Mouse (Mus musculus): Measurements from ENCODE around the gene Slc25a5. TPM values are rescaled to one million over a fixed set of nuclear protein-coding genes. Genes with fewer than 3 reads are reported as not detected.

Slc25a5 gene
- total RNA-seq (2021), result 10 to 100 TPM; 69.8 to 72.5 TPM
- long read RNA-seq, experiment 1, transcript Slc25a5-201 (4 exons, 1,240 nt), result major isoform, 138 of 961 reads
- long read RNA-seq, experiment 1, partial matches to known transcripts, result 1 of 961 reads
- long read RNA-seq, experiment 1, other reads (novel, unspliced or antisense), result 822 of 961 reads
- long read RNA-seq, experiment 2, transcript Slc25a5-201 (4 exons, 1,240 nt), result major isoform, 147 of 979 reads
- long read RNA-seq, experiment 2, partial matches to known transcripts, result 2 of 979 reads
- long read RNA-seq, experiment 2, other reads (novel, unspliced or antisense), result 830 of 979 reads

DNA sequence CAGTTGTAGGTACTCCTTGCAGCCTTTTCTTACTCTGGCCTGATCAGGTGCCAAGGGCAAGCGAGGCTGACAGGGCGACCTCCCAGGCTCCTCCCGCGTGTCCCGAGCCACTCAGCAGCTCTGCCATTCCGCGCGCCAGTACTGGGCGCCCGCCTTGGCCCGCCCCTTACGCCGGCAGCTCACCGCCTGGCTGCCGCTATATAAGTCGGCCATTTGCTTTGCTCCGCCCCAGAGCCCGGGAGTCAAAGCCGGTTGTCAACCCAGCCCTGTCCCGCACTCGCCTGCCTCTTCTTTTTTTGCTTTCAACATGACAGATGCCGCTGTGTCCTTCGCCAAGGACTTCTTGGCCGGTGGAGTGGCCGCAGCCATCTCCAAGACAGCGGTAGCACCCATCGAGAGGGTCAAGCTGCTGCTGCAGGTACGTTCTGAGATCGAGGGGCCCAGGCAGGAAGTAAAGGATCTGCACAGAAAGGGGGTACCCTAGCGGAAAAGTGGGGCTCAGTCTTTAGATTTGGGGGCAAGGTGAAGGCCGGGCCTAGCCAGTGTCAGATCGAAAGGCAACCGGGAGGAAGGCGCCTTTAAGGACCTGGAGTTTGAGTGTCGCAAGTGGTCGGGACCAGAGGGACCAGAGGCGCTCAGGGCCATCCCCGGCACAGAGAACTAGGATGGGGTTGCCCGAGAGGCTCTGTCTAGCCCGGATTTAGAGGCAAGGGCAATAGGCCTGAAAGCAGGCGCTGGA, at the start of gene Slc25a5:
Slc25a5 (plus strand) TSS at position 228 of the 739 bp plus-strand sequence.
- peak; percentile 70 to 78 for DNase-seq
- intact Hi-C loops (cut with DNase I), result no loop called here

DNA sequence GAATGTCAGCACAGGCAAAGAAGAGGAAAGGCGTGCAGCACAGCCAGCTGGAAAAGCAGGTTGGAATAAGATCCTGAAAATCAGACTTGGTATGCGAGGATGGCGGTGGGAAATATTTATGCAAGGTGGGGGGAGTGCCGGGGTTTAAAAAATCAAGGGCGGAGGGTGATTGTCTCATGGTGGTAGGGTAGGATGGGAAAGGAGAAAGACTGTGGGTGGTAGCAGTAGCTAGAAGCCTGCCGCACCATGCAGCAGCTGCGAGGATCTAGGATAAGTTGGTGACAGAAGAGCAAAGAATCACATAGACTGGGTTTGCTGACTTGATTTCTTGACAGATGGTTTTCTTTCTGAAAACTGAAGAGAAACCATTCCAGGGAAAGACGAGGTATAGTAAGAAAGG, 48.7 kb upstream of the Slc25a5 start:
- intact Hi-C loops (cut with DNase I), result no loop called here
- DNase-seq, result no peak

DNA sequence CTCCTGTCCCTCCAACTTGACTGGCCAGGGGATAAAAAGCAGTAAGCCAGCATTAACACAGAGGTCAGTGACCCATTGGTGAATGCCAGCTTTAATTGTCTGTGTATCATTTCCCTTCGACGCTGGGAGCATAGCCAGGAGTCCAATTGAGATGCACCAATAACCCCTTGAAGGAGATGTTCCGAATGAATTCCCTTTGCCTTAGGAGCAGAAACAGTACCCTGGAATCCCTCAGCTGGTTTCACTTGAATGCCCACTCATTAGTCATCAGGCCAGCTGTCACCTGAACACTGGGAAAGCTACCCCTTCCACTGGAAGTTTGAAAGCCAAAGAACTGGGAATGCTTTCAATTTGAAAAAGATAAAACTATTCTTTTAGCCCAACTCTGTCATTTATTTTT, 46.9 kb upstream of the Slc25a5 start:
- no peak for DNase-seq
- intact Hi-C loops (cut with DNase I), result no loop called here

DNA sequence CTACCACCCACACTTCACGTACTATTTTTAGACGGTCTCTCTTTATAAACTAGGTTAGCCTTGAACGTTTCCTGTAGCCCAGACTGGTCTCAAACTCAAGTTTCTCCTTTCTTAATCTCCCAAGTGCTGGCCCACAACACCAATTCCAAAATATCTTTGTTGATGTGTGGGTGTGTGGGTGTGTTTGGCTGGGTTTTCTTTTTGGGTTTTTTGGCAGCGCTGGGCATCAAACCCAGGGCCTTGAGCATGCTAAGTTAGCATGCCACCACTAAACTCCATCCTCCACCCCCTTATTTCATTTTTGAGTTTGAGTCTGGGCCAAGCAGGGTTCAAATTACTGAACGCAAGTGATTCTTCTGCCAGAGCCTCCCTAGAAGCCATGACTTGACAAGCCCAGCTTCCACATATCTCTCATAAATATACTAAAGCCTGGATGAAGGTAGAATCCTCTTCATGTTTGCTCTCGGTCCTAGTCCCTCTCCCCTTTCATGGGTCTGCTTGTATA, 46.1 kb upstream of the Slc25a5 start:
- intact Hi-C loops (cut with DNase I), result no loop called here
- DNase-seq, result no peak

DNA sequence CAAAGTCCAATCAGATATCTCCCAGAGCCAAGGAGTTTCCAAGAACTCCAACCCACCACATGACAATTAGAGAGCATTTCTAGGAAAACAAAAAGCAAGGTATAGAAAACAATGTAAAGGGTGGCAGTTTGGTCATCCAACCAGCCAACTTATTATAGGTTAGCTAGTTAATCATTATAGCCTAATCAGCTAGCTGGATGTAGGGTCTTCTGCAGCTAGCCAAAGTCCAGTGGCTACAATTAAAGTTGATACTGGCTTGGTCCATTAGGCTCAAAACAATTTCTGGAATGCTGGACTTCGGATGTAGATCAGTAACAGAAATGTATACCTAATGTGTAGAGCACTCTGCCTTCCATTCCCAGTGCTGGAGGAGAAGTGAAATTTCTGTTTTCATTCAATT, 44.9 kb upstream of the Slc25a5 start:
- intact Hi-C loops (cut with DNase I), result no loop called here
- DNase-seq, result no peak

DNA sequence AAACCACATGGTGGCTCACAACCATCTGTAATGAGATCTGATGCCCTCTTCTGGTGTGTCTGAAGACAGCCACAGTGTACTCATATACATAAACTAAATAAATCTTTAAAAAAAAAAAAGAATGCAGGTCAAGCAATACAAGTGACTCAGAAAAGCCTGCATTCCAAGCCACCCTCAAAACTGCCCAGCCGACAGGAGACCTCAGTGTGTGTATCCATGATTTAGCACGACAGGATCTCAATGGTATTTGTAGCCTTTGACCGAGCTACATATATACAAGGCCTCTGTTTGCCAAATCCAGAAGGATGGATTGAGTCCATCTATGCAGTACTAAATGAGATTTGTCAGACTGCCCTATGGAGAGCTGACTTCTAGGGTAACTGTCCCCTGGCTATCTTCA, 42.9 kb upstream of the Slc25a5 start:
- no peak for DNase-seq
- intact Hi-C loops (cut with DNase I), result no loop called here

DNA sequence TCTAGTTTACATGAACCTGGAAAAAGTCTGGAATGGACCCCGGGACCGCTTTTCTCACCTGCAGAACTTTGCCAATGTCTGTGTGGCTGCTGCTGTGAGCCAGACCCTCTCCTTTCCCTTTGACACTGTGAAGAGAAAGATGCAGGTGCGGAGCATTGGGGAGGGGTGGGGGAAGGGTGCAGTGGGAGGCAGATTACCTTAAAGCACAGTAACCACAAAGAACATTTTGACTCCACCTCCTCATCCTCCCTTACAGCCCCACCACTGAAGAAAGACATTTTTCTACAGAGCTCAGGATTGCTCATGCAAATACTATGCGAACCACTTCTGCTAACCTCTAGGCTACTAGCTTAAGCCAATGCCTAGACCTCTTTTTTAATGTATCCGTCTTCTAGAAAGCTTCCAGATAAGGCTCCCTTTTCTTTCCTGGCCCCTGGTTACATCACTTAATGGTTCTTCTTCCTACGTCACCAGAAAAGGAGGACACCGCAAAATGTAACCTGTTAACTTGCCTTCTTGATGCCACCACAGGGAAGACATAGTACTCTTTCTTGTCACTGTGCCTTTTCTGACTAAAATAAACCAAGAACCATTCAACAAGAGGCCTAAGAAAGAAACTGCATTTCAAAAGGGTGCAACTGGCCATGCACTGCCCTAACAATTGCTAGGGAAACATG, 37.5 kb upstream of the Slc25a5 start:
- intact Hi-C loops (cut with DNase I), result no loop called here
- no peak for DNase-seq

DNA sequence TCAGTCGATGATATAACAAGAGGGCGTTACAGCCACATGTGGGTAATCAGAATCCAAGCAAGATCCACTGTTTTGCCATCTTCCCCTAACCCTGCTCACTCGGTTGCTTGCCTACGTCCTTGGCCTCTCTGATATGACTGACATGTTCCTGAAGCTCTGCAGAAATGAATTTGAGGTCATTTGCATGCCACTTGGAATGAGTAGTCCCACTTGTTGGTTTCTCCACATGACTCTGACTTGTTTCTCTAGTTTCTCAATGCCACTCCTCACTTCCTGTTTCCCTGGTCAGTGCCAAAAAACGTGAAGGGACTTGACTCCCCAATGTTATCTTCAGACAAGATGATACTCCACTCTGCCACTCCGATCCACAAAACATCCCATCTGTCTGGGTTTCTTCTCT, 36.9 kb upstream of the Slc25a5 start:
- DNase-seq, result no peak
- intact Hi-C loops (cut with DNase I), result no loop called here

DNA sequence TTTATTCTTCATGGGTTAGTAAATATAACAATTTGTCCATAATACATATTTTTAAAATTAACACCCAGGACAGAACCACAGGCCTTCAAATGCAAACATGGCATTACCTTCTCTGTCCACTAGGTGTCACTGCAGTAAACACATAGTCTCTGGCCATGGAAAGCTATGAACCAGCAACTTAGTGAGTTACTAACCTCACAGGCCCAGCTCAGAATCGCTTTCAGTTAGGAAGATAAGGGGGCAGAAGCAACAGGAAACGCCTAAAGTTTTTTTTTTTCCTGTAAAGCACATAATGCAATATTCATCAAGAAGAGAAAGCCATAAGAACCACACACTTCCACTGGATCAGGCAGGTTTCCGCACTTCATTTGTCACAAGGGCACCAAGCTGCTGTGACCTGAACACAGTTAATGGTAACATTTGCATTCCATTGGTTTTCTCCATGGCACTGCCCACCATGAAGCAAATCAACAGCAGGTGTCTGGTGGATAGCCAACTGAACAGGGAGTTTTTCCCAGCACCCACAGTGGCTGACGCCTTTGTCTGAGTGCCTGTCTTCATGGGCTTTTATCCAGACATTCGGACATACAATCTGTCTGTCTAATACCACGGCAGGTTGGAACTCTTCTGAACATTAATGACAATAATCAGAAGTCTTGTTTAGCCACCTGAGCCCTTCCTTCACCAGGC, 34.4 kb upstream of the Slc25a5 start:
- intact Hi-C loops (cut with DNase I), result loop anchor here (2.0 to 10.0 kb wide), 2 partner anchors 56 to 144 kb away; partner anchors contain the start of gene Nkrf
- peak in 1 of 2 experiments; percentile 15 for DNase-seq

DNA sequence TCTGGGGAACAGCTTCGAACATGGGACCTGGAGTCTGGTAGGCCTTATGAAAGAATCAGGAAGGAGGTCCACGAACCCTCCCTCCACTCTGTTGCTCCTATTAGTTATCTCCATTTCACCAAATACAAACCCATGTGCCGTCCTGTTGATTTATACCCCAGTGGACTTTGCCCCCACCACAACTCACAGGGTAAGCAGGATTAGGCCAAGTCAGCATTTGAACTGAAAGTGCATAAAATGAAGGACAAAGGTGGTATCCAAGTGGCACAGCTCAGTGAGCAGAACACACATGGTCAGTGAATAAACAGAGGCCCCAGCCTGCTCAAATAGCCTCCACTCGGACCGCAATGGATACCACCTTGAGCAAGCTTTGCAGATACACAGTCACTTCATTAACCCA, 33.2 kb upstream of the Slc25a5 start:
- DNase-seq, result no peak
- intact Hi-C loops (cut with DNase I), result loop anchor here (10.0 kb wide), 1 partner anchor 143 kb away; the partner anchor contains the start of gene Nkrf

DNA sequence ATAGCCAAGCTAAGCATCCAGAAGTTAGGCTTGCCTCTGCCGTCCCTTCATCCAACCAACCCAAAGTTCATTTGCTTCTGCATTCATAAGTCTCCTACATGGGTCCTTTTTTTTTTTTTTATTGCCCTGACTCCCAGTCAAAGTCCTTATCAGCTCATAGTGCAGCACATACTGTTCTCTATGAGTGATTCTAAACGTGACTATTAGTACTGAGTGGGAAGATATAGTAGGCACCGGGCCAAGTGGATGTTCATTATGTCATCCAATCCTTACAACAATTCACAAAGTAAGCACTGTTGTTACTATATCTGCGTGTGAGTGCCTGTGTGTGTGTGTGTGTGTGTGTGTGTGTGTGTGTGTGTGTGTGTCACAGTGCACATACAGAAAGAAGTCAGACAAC, 32.6 kb upstream of the Slc25a5 start:
- DNase-seq, result no peak
- intact Hi-C loops (cut with DNase I), result loop anchor here (10.0 kb wide), 1 partner anchor 142 kb away; the partner anchor contains the start of gene Nkrf

DNA sequence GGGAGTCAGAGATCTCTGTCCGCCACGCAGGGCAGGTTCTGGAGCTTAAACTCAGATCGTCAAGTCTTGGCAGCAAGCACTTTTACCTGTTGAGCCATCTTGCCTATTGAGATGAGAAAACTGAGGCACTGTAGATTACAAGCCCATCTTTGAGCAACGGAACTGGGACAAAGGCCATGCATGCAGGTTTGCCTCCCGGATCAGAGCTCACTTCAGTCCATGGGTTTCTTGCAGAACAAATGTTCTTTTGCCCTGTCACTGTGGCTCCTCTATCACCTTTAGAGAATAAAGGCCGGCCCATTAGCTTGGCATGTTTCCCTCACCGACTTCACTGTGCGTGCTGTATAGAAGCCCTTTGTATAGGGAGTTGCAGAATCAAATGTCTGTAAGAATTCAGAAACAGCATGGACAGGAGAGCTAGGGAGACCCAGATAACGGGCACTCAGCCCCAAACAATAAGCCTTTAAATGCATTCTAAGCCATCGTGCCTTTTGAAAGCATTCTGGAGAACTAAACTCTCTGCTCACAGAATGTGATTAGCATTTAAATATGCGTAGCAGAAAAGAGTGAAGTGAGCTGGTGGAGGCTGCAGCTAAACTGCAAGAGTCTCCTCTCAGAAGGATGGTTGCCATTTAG, 32.0 kb upstream of the Slc25a5 start:
- no peak for DNase-seq
- intact Hi-C loops (cut with DNase I), result loop anchor here (10.0 kb wide), 1 partner anchor 141 kb away; the partner anchor contains the start of gene Nkrf

DNA sequence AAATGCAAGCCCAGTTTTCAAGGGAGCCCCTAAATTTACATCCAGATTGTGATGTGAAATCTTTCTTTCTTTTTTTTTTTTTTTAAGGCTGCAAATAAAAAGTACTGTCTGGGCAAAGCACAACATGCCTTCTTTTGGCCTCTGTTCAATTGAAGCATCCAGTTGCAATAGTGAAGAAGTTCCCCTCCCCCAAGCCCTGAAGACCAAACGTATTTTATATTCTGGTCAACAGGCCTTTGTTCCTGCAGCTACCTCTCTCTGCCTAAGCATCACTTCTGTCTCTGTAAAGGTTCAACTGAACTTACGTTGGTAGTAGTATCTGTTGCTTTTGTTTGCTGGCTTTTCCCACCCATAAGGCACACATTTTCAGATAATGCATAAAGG, 31.5 kb upstream of the Slc25a5 start:
- intact Hi-C loops (cut with DNase I), result loop anchor here (10.0 kb wide), 1 partner anchor 141 kb away; the partner anchor contains the start of gene Nkrf
- DNase-seq, result no peak

DNA sequence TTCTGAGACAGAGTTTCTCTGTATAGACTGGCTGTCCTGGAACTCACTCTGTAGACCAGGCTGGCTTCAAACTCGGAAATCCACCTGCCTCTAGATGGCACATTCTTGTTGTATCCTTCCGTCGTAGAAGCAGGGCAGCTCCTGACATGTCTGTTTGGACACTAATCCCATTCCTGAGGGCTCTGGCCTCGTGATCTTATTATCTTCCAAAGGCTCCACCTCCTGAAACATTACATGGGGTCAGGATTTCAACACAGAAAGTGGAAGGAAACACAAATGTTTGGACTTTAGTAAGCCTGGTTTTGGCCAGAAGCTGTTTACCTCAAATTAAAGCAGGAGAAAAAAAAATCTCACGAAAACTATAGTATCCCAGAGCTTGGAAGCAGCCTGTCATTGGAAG, 28.1 kb upstream of the Slc25a5 start:
- intact Hi-C loops (cut with DNase I), result loop anchor here (10.0 kb wide), 1 partner anchor 137 kb away; the partner anchor contains the start of gene Nkrf
- DNase-seq, result no peak

DNA sequence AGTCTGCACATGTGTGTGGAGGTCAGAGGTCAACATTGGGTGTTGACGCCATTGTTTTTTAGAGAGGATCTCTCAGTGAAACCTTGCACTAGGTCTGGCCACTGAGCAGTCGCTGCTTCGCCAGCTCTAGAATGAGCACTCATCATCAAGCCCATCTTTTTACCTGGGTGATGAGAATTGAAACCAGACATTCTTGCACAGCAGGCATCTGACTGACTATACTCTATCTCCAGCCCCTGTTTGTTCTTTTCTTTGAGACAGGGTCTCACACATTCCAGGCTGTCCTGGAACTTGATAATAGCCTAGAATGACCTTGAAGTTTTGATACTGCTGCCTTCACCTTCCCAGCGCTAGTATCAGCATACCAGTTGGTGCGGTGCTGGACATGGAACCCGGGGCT, 22.9 kb upstream of the Slc25a5 start:
- DNase-seq, result no peak
- intact Hi-C loops (cut with DNase I), result no loop called here

DNA sequence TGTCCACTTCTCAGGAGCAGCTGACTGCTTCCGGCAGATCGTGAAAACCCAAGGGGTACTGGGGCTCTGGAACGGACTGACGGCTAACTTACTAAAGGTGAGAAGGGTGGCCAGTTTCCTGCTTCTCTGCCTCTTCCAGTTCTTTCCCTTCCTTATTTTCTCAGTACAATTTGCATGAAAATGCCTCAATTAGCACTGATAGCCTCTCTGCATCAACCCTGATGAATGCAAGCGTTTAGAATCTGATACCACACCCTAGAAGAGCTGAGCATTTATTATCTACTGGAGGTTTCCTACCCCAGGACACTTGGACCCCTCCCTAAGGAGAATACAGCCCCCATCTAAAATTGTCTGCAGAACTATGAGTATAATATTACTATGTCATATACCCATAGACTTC, 19.9 kb upstream of the Slc25a5 start:
- intact Hi-C loops (cut with DNase I), result no loop called here
- DNase-seq, result no peak

DNA sequence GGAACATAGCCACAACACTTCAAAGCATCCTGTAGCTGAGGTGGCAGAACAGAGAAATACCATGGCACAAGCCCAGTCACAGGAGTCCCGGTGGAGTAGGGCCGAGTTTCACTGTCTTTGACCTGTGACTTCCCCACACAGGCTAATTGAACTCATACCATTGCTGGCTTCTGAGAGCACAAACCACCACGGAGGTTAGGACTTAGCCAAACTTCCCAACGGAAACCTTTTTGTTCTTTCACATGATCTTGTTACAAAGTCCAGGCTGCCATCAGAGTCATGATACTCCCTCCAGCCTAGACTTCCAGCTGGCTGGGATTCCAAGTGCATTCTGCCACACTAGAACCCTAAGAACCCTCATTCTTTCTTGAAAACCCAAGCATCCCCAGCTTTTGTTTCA, 17.8 kb upstream of the Slc25a5 start:
- intact Hi-C loops (cut with DNase I), result no loop called here
- DNase-seq, result no peak

DNA sequence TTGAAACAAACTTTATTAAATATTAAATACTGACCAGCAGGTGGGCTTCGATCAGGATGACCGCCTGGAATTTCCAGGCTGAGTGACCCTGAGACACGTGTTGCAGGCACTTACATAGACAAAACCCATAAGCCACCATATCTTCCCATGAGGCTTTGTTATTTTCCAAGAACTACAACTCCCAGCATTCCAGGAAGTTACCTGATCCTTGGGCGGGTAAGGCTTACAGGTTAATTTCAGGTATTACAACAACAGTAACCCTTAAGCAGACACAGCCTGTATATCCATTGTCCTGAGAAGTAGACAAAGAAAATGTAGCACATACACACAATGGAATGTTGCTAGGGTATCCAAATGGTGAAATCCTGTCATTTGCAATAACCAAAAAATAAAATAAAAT, 6.1 kb upstream of the Slc25a5 start:
- intact Hi-C loops (cut with DNase I), result no loop called here
- no peak for DNase-seq

DNA sequence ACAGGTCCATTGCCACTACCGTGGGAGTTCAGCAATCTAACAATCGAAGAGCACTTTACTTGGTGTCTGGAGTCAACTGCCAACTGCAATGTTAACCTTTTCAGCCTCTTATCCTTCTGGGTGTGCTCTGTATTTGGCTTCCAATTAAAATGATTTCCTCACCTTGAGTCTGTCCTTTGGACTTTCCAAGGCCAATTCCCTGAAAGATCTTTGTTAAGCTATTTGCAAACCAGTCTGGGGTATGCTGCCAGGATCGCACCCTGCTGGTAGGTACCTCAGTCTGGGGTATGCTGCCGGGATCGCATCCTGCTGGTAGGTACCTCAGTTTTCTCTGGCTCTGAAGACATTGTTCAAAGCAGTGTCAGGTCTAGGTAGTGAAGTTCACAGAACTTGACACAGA, 880 bp upstream of the Slc25a5 start:
- no peak for DNase-seq
- intact Hi-C loops (cut with DNase I), result no loop called here

DNA sequence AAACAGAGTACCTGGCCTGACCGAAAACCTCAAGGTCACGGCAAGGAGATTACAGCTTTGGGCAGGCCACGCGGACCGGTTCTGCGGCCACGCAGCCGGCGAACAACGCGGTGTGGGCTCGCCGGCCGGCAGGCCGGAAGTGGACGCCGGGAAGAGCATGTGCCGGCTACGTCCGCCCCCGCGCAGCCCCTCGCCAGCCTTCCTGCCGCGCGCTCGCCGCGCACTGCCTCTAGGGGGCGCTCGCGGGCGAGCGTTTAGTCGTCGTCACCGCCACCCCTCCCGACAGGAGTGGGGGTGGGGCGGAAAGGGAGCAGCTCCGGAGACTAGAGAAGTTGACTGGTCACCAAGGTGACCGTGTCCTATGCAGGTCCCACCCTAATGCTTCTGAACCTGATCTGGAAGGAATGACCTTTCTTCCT, 721 bp downstream of the Slc25a5 start:
- intact Hi-C loops (cut with DNase I), result no loop called here
- DNase-seq, result peak; percentile 71 to 78
